Mouse (Mus musculus) E14TG2a.4 (cell line): ENCODE measurements around the gene Kcnj12.

ENCODE experiments used
- CTCF ChIP-seq: conservative IDR thresholded peaks from 2 replicates; pipeline ENCODE4 v1.5.1; 2014; ENCODE audit warnings: low read length
- NANOG ChIP-seq: IDR thresholded peaks from 2 replicates; pipeline ENCODE4 v1.6.1; 2014; ENCODE audit warnings: borderline replicate concordance, low read length, mixed read lengths

- TF ChIP-seq CTCF (peak; percentile 52), NANOG (no peak)
These were observed 69.4 kb downstream of the Kcnj12 start for GRCm38 (mm10) chr11:61091642-61092262.
